Mouse (Mus musculus) embryonic fibroblast, embryonic 13.5 days (primary cell): Measurements from ENCODE around the gene Rasgrp3. TPM values are rescaled to one million over a fixed set of nuclear protein-coding genes. Genes with fewer than 3 reads are reported as not detected.

Experiments used
- H3K27ac ChIP-seq: 2 replicates; pipeline ENCODE4 v1.5.1; 2012; ENCODE audit warnings: low read length, control low read depth, inconsistent platforms; ENCODE audit not compliant: insufficient read depth
- H3K4me1 ChIP-seq: 2 replicates; pipeline ENCODE4 v1.6.1; 2011; ENCODE audit warnings: low read length; ENCODE audit not compliant: control insufficient read depth, insufficient read depth
- H3K4me3 ChIP-seq: 2 replicates; pipeline ENCODE4 v1.5.1; 2011; ENCODE audit warnings: mild to moderate bottlenecking, control low read depth, low read length; ENCODE audit not compliant: insufficient read depth
- CTCF ChIP-seq: IDR thresholded peaks from 2 replicates; pipeline ENCODE4 v1.5.1; 2011; ENCODE audit warnings: mild to moderate bottlenecking, control low read depth, low read length, moderate library complexity, borderline replicate concordance; ENCODE audit not compliant: insufficient read depth
- POLR2A ChIP-seq: IDR thresholded peaks from 2 replicates; pipeline ENCODE4 v1.6.1; 2011; ENCODE audit warnings: low read depth, mild to moderate bottlenecking, control low read depth, low read length, moderate library complexity
- polyA plus RNA-seq: library from polyadenylated mRNA; stranded (reverse); fragments of >200 nt; gene quantifications from 2 replicates; pipeline ENCODE4 v1.2.4, GENCODE M21; 2011; ENCODE audit warnings: low read depth; ENCODE audit not compliant: missing spikeins, insufficient read length

Rasgrp3 gene
- polyA plus RNA-seq, 1 experiment = 3.6 TPM

DNA sequence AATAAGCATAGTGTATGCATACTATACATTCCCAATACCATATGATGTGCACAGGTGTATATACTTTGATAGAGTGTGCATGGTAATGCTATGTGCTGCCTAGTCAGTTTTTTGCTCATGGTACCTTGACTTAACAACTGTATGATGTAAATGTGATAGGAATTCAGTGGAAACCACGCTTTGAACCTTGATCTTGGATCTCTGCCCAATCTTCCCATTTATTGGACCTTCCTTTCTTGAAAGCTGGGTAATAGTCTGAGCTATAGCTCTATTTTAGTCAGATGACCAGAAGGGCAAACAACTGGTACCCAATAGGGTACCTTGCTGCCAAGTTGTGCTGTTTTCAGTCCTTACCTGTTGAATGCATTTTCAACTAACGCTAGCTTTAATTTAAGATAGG is 31.8 kb downstream of the Rasgrp3 start:
- Histone ChIP-seq H3K27ac (no peak overlapping the region), H3K4me3 (no peak overlapping the region), H3K4me1 (peaks cover 24% of the 10 kb centered on the region)
- TF ChIP-seq CTCF (no peak), POLR2A (no peak)

DNA sequence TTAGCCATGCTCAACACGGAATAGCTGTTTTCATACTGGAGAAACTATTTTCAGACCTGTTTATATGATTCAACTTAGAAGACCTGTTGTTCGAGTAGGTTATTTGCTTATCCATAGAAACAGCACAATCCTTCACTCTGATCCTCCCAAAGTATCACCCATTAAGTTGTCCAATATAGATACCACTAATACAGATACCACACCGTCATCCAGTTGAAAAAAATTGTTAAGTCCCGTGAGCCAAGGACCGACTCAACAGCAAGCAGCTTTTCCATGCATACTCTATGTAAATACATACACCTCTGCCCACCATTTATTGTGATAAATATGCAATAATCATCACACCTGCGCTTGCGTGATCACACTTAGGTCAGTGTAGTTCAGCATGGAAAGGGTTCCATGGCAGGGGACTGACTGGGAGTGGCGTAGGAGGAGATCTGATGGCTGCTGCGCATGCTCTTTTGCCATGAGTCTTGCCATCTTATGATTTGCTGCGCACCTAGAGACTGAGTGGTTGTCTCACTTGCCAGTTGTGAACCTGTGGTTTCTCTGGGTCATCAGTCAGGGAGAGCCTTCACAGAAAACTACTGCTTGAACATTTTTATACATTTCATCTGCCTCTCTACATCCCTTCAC is 32.9 kb downstream of the Rasgrp3 start:
- TF ChIP-seq CTCF = no peak
- no peak for TF ChIP-seq POLR2A
- no peak overlapping the region for H3K27ac ChIP-seq
- no peak overlapping the region for H3K4me3 ChIP-seq
- peaks cover 27% of the 10 kb centered on the region for H3K4me1 ChIP-seq

DNA sequence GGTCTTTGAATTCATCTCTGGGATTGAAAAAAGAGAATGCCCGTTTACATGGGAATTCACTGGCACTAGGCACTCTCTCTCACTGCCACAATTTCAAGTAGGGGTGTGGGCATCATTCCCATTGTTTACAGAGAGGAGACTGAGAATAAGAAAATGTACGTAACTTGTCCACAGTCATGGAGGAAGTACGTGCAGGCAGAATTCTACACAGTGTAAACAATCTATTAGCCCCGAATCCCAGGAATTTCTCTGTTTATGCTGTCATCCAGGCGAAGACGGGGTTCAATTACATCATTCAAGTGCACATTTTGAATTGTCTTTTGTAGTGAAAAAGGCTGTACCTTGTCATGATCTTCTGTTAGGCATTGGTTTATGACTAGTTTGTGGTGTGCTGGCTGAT is 34.6 kb downstream of the Rasgrp3 start:
- no peak overlapping the region for H3K4me3 ChIP-seq
- TF ChIP-seq CTCF = no peak
- peaks cover 23% of the 10 kb centered on the region for H3K4me1 ChIP-seq
- H3K27ac ChIP-seq = peak overlapping the region; percentile 80

DNA sequence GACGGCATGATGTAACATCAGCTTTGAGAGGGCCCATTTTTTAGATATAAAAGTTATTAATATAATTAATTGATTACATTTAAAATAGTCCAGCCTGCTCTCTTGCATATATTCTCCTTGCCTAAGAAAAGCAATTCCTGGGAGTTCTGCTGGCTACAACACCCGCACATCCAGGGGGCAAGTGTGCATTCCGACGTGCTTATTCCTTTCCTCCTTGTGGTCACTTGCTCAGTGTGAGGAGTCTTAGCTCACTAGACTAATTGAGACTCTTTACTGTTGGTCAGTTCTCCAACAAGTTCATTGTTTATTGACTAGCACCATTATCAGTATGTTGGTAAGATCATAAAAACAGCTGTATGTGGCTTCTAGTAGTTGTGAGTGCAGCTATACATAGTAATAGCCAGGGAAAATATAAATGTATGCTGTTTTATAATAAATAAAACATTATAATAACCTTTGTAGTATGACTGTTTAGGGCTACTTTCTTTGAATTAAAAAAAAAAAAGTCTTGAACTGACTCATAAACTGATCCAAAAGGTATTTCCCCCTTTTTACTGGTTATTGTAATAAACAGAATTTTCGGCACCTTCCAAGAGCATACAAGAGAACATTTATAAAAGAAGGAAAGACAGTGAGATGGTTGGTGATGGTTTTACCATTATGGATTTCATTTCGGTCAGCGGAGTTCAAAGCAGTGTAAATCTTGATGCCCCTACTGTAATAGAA is 35.4 kb downstream of the Rasgrp3 start:
- Histone ChIP-seq H3K27ac (peak overlapping the region; percentile 100), H3K4me1 (peaks cover 23% of the 10 kb centered on the region)
- no peak for TF ChIP-seq POLR2A
- no peak for TF ChIP-seq CTCF

GRCm38 (mm10) chr17:75471644-75472253 is 36.1 kb downstream of the Rasgrp3 start:
- Histone ChIP-seq H3K27ac (peak overlapping the region; percentile 100), H3K4me1 (peaks cover 18% of the 10 kb centered on the region), H3K4me3 (no peak overlapping the region)
- TF ChIP-seq CTCF (no peak), POLR2A (no peak)

More for the DNA sequence above, 35.4 kb downstream of the Rasgrp3 start:
- H3K4me3 ChIP-seq = no peak overlapping the region

DNA sequence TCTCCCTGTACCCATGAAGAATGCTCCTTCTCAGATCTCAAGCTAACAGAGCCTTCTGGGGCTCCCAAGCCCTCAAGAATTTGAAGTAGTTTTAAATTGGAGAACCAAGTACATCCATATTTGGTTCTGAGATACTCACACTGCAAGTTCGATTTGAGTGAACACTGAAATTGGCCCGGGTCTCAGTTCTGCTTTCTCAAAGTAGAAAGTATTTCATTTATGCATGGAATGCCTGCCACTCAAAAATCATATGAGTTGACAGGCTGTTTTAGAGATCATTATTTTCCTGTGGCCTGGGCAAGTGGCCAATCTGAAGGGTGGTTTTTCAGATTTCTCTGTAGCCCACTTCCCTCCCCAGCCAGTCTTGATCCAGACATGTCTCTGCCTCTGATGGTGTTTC is 36.7 kb downstream of the Rasgrp3 start:
- TF ChIP-seq POLR2A = no peak
- no peak for TF ChIP-seq CTCF
- Histone ChIP-seq H3K4me1 (peaks cover 15% of the 10 kb centered on the region), H3K4me3 (no peak overlapping the region), H3K27ac (peak overlapping the region; percentile 100)

DNA sequence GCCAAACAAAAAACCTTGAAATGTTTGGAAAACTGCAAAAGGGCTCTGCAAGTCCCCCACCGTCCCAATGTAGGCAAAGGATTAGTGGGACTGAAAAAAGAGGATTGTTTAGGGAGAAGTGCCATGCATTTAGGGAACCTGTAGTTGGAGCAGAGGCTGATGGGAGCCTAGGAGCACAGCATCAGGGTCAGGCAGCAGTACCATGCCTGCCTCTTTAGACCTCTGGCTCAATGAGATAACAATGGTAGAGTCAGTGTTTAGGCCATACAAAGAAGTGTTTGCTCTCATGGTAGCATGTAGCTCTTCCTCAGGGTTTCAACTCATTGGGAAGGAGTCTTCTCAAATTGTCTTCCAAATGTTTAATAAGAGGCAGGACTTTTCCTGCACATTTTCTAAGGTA is 40.3 kb downstream of the Rasgrp3 start:
- Histone ChIP-seq H3K4me3 (no peak overlapping the region), H3K27ac (no peak overlapping the region), H3K4me1 (peaks cover 11% of the 10 kb centered on the region)
- no peak for TF ChIP-seq POLR2A
- no peak for TF ChIP-seq CTCF

GRCm38 (mm10) chr17:75476736-75477416 is 41.2 kb downstream of the Rasgrp3 start:
- Histone ChIP-seq H3K4me1 (peaks cover 11% of the 10 kb centered on the region), H3K4me3 (no peak overlapping the region), H3K27ac (no peak overlapping the region)
- TF ChIP-seq CTCF = no peak
- no peak for TF ChIP-seq POLR2A

DNA sequence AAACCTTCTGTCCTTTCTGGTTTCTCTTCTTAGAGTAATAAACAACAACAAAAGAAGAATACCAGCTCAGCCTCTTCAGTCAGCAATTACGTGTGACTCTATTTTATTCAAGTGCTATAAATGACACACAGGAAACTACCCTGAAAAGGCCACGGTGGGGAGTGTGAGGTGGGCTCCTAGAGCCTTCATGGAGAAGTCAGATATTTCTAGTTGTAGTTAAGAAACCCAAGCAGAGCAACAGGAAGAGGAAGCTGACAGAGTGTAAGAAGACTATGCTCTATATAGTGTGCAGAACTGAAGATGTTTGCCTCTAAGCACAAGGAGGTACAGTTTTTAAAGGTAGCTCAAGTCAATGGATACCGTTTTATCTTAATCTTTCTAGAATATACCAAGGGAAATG is 42.0 kb downstream of the Rasgrp3 start:
- H3K27ac ChIP-seq = no peak overlapping the region
- no peak for TF ChIP-seq POLR2A
- no peak for TF ChIP-seq CTCF
- no peak overlapping the region for H3K4me3 ChIP-seq

DNA sequence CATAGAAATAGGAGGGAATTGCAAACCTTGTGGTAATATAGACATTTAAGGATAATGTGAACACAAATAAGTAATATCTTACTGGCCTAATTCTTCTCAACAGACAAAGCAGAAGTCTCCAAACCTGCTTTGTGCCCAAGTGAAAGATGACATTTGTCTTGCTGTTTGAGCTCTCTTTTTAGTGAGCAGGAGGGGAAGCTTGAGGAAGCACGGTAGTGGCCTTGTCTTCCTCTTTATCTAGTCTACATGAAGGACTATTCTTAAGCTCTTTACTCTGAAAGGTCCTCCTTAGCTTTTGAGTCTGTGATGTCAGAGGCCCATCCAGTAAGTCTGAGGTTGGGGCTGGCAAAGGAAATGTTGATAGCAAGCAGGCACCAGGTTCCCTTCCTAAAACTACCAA is 43.1 kb downstream of the Rasgrp3 start:
- Histone ChIP-seq H3K4me1 (peaks cover 4% of the 10 kb centered on the region; the same call in 1 of the 2 replicates), H3K27ac (no peak overlapping the region), H3K4me3 (no peak overlapping the region)
- TF ChIP-seq POLR2A = no peak
- no peak for TF ChIP-seq CTCF

More for the DNA sequence above, 42.0 kb downstream of the Rasgrp3 start:
- H3K4me1 ChIP-seq = peaks cover 7% of the 10 kb centered on the region
